Mouse (Mus musculus): ENCODE data around the gene Mtss1l. TPM values are rescaled to one million over a fixed set of nuclear protein-coding genes. Genes with fewer than 3 reads are reported as not detected.

The Mtss1l gene
- total and polyA plus RNA-seq, 3 experiments, result 0.64 to 0.66 TPM; not detected in 1

DNA sequence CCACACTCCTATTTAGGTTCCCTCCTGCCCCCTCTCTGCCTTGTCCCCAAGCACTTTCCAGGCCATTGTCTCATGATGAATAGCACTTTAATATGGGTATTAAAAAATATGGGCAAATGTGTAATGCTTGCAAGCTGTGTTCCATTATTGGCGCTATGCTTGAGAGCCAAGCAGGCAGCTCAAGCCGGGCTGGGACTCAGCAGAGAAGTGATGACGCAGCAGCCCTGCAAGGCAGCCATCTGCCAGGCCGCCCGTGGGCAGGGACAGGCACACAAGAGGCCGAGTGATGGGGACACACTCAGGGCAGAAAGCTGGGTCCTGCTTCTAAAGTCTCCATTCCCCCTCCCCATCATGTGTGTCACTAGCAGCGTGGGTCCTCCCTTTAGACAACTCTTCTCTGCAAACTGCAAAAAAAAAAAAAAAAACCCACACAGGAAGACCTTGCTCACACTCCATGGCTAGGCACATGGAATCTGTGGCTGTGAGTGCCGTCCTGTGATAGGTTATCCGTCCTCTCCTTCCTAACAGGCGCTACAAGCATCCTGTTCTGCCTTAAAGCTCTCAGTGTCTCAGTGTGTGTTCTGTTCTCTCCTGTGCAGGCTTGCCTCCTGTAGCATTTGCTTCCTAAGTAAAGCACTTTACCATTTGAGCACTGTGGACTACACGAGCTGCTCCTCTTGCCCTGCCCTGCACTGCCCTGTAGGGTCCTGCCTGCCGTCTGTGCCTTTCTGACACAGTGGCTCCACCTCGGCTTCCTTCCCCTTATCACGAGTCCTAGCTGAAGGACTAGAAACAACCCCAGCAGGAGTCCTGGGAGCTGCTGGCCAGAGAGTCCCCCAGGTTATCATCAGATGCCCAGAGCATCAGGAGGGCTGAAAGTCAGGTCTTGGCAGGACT lies 15.6 kb upstream of the Mtss1l start:
- DNase-seq (ENCODE audit: extremely low read depth), result no peak
- peaks cover 3 to 43% of the 10 kb centered on the region in 2 experiments for H3K4me1 ChIP-seq (ENCODE audit: control insufficient read depth in 1 of 2, insufficient read depth in 2 of 2)
- H3K79me2 ChIP-seq (replicated peaks; ENCODE audit: control insufficient read depth, extremely low read depth, insufficient read depth, poor library complexity, severe bottlenecking), result no peaks in the 10 kb centered on the region
- dilution Hi-C loops (cut with MboI; ENCODE audit: extremely low pct_ligation_motif_present, extremely low pct_unique_long_range_greater_than_20kb, low sequenced_read_pairs), result no loop called here
- no peak overlapping the region for H3K4me3 ChIP-seq (replicated peaks in 1 of 3; ENCODE audit: low read depth in 2 of 3, low read length in 2 of 3, poor library complexity in 1 of 3)
- in situ Hi-C loops (cut with MboI; ENCODE audit: low pct_ligation_motif_present, low pct_unique_long_range_greater_than_20kb, low sequenced_read_pairs), result no loop called here
- H3K9ac ChIP-seq (ENCODE audit: insufficient read depth, low read depth), result no peak overlapping the region
- TF ChIP-seq HCFC1 (IDR thresholded peaks at IDR 0.05; ENCODE audit: low read depth, low read length) (no peak), CHD1 (IDR thresholded peaks at IDR 0.05; ENCODE audit: low read depth, low read length) (no peak), PAX5 (IDR thresholded peaks at IDR 0.05; ENCODE audit: low read length) (no peak), IRF4 (IDR thresholded peaks at IDR 0.05; ENCODE audit: low read depth, low read length) (no peak), NRF1 (IDR thresholded peaks at IDR 0.05; ENCODE audit: low read depth, low read length) (no peak), MYC (IDR thresholded peaks at IDR 0.05; ENCODE audit: low read depth, low read length) (no peak), MAX (IDR thresholded peaks at IDR 0.05; ENCODE audit: low read length) (no peak), ZMIZ1 (IDR thresholded peaks at IDR 0.05; ENCODE audit: low read depth, low read length) (no peak), ELF1 (IDR thresholded peaks at IDR 0.05; ENCODE audit: low read depth, low read length) (no peak), TBP (conservative IDR thresholded peaks at IDR 0.05; ENCODE audit: low read depth, low read length) (no peak), EP300 (IDR thresholded peaks at IDR 0.05; ENCODE audit: low read length) (no peak), GABPA (IDR thresholded peaks at IDR 0.05; ENCODE audit: insufficient replicate concordance, low read depth, low read length) (no peak), SMC3 (IDR thresholded peaks at IDR 0.05; ENCODE audit: low read depth, low read length) (no peak), POLR2AphosphoS2 (IDR thresholded peaks at IDR 0.05; ENCODE audit: low read depth, low read length) (no peak)
- no peak overlapping the region for H3K27ac ChIP-seq (ENCODE audit: insufficient read depth, low read depth)
- H3K36me3 ChIP-seq (replicated peaks in 1 of 2; ENCODE audit: control insufficient read depth in 1 of 2, insufficient read depth in 1 of 2, low read length in 1 of 2), result peaks cover 27 to 89% of the 10 kb centered on the region in 2 experiments
- no peaks in the 10 kb centered on the region for H3K27me3 ChIP-seq (replicated peaks)
- H3K4me2 ChIP-seq (ENCODE audit: insufficient read depth, low read depth, poor library complexity, severe bottlenecking), result no peak overlapping the region
- H3K9me3 ChIP-seq (replicated peaks; ENCODE audit: low read length), result no peaks in the 10 kb centered on the region

DNA sequence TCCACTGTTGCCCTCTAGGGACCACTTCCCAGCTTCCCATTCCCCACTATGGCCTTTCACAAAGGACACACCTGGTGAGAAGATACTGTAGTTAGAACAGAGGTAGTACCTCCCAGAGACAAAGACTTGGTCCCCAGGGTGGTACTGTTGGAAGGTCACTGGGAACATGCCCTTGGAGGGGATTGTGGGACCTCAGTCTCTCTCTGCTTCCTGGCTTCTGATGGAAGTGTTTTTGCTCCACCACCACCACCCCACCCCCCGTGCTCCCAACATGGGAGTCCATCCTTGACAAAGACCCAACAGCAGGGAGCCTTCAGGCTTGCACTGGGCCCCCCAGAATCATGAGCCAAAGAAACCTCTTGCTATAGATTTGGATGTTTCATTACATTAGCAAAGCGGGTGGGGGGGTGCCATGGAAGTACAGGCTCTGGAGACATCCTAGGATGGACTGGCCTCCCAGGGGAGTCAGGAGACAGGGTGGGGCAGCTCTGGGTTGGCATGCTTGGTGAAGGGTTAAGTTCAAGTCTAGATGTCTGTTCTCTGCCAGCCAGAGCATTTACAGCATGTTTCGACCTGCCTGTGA lies 14.9 kb upstream of the Mtss1l start:
- dilution Hi-C loops (cut with MboI; ENCODE audit: extremely low pct_ligation_motif_present, extremely low pct_unique_long_range_greater_than_20kb, low sequenced_read_pairs), result no loop called here
- no peaks in the 10 kb centered on the region for H3K27me3 ChIP-seq (replicated peaks)
- H3K4me3 ChIP-seq (replicated peaks in 1 of 3; ENCODE audit: low read depth in 2 of 3, low read length in 2 of 3, poor library complexity in 1 of 3), result no peak overlapping the region
- H3K4me1 ChIP-seq (ENCODE audit: control insufficient read depth in 1 of 2, insufficient read depth in 2 of 2), result peaks cover 3 to 37% of the 10 kb centered on the region in 2 experiments
- H3K4me2 ChIP-seq (ENCODE audit: insufficient read depth, low read depth, poor library complexity, severe bottlenecking), result no peak overlapping the region
- H3K79me2 ChIP-seq (replicated peaks; ENCODE audit: control insufficient read depth, extremely low read depth, insufficient read depth, poor library complexity, severe bottlenecking), result no peaks in the 10 kb centered on the region
- H3K9ac ChIP-seq (ENCODE audit: insufficient read depth, low read depth), result no peak overlapping the region
- in situ Hi-C loops (cut with MboI; ENCODE audit: low pct_ligation_motif_present, low pct_unique_long_range_greater_than_20kb, low sequenced_read_pairs), result no loop called here
- TF ChIP-seq RAD21 (IDR thresholded peaks at IDR 0.05; ENCODE audit: low read depth, low read length), result no peak
- TF ChIP-seq CTCF (conservative IDR thresholded peaks at IDR 0.05 in 1 of 2, IDR thresholded peaks at IDR 0.05 in 1 of 2; ENCODE audit: low read depth in 2 of 2, low read length in 2 of 2), result no peak
- TF ChIP-seq SMC3 (IDR thresholded peaks at IDR 0.05; ENCODE audit: low read depth, low read length), result no peak
- TF ChIP-seq MYC (IDR thresholded peaks at IDR 0.05; ENCODE audit: low read depth, low read length), result no peak
- TF ChIP-seq TCF12 (IDR thresholded peaks at IDR 0.05; ENCODE audit: low read depth, low read length), result no peak
- TF ChIP-seq EP300 (IDR thresholded peaks at IDR 0.05; ENCODE audit: low read length), result no peak
- TF ChIP-seq POLR2A (IDR thresholded peaks at IDR 0.05; ENCODE audit: low read depth, low read length), result no peak
- no peak for TF ChIP-seq MXI1 (IDR thresholded peaks at IDR 0.05; ENCODE audit: low read depth, low read length)
- no peak for TF ChIP-seq MAFK (IDR thresholded peaks at IDR 0.05; ENCODE audit: insufficient replicate concordance, low read length)
- no peak for TF ChIP-seq MAZ (IDR thresholded peaks at IDR 0.05; ENCODE audit: low read depth, low read length)
- no peak for TF ChIP-seq KAT2A (IDR thresholded peaks at IDR 0.05; ENCODE audit: insufficient replicate concordance, low read length)
- no peak for TF ChIP-seq NELFE (IDR thresholded peaks at IDR 0.05; ENCODE audit: low read depth, low read length)
- no peak for TF ChIP-seq ETS1 (conservative IDR thresholded peaks at IDR 0.05; ENCODE audit: low read depth, low read length)
- no peak for TF ChIP-seq SIN3A (IDR thresholded peaks at IDR 0.05; ENCODE audit: low read length)
- no peak for DNase-seq (ENCODE audit: extremely low read depth)
- no peak overlapping the region for H3K27ac ChIP-seq (ENCODE audit: insufficient read depth, low read depth)
- no peaks in the 10 kb centered on the region for H3K9me3 ChIP-seq (replicated peaks; ENCODE audit: low read length)
- H3K36me3 ChIP-seq (replicated peaks in 1 of 2; ENCODE audit: control insufficient read depth in 1 of 2, insufficient read depth in 1 of 2, low read length in 1 of 2), result peaks cover 35 to 89% of the 10 kb centered on the region in 2 experiments

Measured in CH12.LX (cell line).